Mouse (Mus musculus): Measurements from ENCODE around the gene Kirrel.

DNA sequence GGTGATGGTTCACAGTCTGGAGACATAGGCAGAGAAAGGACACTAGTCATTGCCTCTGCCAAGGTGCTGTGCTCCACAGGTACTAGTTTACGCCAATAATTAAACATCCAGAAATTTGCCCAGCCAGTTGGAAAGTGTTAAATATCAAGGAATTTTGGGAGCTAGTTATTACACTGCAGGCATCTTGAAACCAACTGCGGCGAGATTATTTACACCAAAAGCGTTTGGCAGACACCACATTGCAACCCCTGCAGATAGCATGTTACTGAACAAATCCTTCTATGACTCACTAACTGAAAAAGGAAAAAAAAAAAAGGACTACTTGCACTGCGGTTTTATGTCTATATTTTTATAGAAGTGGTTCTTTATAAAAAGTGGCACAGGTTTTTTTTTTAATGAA is 47.8 kb upstream of the Kirrel start:
- TF ChIP-seq POLR2A (IDR thresholded peaks at IDR 0.05; ENCODE audit: low read depth, low read length) (no peak), ETS1 (conservative IDR thresholded peaks at IDR 0.05; ENCODE audit: low read depth, low read length) (no peak), CTCF (conservative IDR thresholded peaks at IDR 0.05 in 1 of 2, IDR thresholded peaks at IDR 0.05 in 1 of 2; ENCODE audit: low read depth in 2 of 2, low read length in 2 of 2) (no peak), USF2 (conservative IDR thresholded peaks at IDR 0.05; ENCODE audit: low read depth, low read length) (no peak), HCFC1 (IDR thresholded peaks at IDR 0.05; ENCODE audit: low read depth, low read length) (no peak), POLR2AphosphoS2 (IDR thresholded peaks at IDR 0.05; ENCODE audit: low read depth, low read length) (no peak), TBP (conservative IDR thresholded peaks at IDR 0.05; ENCODE audit: low read depth, low read length) (no peak), EP300 (IDR thresholded peaks at IDR 0.05; ENCODE audit: low read length) (no peak), MEF2A (IDR thresholded peaks at IDR 0.05; ENCODE audit: borderline replicate concordance, low read depth, low read length) (no peak)
